Mouse (Mus musculus) neural tube, embryonic 12.5 days (tissue): ENCODE data around the gene Ilf3. TPM values are rescaled to one million over a fixed set of nuclear protein-coding genes. Genes with fewer than 3 reads are reported as not detected.

Experiments
- ATAC-seq: fragments of 200-750 bp; cut with Nextera tagmentation; 2 replicates; pipeline ENCODE4 v1.8.0; 2017; ENCODE audit warnings: low read depth, mild to moderate bottlenecking, moderate TSS enrichment, moderate library complexity; ENCODE audit not compliant: low FRiP score
- H3K27ac ChIP-seq: fragments of 300-500 bp; sonication (generic); 2 replicates; pipeline ENCODE4 v1.5.1; 2016
- H3K27me3 ChIP-seq: fragments of 300-500 bp; sonication (generic); replicated peaks from 2 replicates; pipeline ENCODE4 v1.6.1; 2016; ENCODE audit warnings: mild to moderate bottlenecking
- H3K36me3 ChIP-seq: fragments of 300-500 bp; sonication (generic); 2 replicates; pipeline ENCODE4 v1.6.1; 2016; ENCODE audit warnings: mild to moderate bottlenecking
- H3K4me1 ChIP-seq: fragments of 300-500 bp; sonication (generic); 2 replicates; pipeline ENCODE4 v1.6.1; 2016
- H3K4me2 ChIP-seq: fragments of 300-500 bp; sonication (generic); replicated peaks from 2 replicates; pipeline ENCODE4 v1.6.1; 2016; ENCODE audit warnings: mild to moderate bottlenecking
- H3K4me3 ChIP-seq: fragments of 300-500 bp; sonication (generic); 2 replicates; pipeline ENCODE4 v1.5.1; 2016
- H3K9ac ChIP-seq: fragments of 300-500 bp; sonication (generic); 2 replicates; pipeline ENCODE4 v1.6.1; 2016; ENCODE audit warnings: mild to moderate bottlenecking
- H3K9me3 ChIP-seq: fragments of 300-500 bp; sonication (generic); 2 replicates; pipeline ENCODE4 v1.6.1; 2016; ENCODE audit warnings: mild to moderate bottlenecking
- WGBS: fragments of 180-500 bp; shearing (Covaris S2); methylation state at CpG from one replicate; pipeline ENCODE4 v1.1.7; 2016; 5-methylcytosine and 5-hydroxymethylcytosine counted together
- polyA plus RNA-seq: library from polyadenylated mRNA; unstranded; fragments of >200 nt; fragmentation: Nextera tagmentation; extraction: Ambion mirVana; gene quantifications from 2 replicates; pipeline ENCODE4 v1.2.1, GENCODE M21; 2016

The Ilf3 gene
- polyA plus RNA-seq, 1 experiment from 2014 or later = 286 TPM

GRCm38 (mm10) chr9:21351178-21351577 lies 16.5 kb upstream of the Ilf3 start:
- H3K27me3 ChIP-seq = no peaks in the 10 kb centered on the region
- no peak overlapping the region for H3K4me3 ChIP-seq
- no peak overlapping the region for H3K4me2 ChIP-seq
- no peak for ATAC-seq
- no peak overlapping the region for H3K9ac ChIP-seq
- H3K9me3 ChIP-seq = no peaks in the 10 kb centered on the region
- H3K36me3 ChIP-seq = peaks cover 70% of the 10 kb centered on the region
- 88% methylated on average over 7 of the region's 7 CpGs for WGBS
- no peak overlapping the region for H3K27ac ChIP-seq
- H3K4me1 ChIP-seq = no peaks in the 10 kb centered on the region

DNA sequence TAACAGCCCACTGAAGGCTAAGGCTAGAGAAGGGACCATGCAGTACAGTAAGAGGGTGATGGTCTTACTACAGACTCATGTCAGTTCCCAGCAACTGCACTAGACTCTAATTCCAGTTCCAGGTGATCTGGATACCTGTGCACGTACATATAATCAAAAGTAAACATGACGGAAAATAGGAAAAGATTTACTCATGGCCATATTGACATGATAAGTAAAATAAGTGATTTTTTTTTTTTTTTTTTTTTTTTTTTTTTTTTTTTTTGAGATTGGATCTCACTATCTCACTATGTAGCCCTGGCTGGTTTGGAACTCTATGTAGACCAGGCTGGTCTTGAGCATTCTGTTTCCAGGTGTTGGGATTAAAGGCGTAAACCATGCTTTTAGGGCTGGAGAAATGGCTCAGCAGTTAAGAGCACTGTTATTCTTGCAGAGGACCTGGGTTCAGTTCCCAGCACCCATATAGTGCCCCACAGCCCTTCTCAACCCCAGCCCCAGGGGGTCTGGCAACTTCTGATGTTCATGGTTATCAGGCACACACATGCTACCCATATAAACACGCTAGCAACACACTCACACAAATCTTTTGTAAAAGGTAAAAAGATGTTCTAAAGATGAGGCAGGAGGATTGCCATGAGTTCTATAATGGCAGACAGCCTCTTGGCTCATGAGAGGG lies 15.8 kb upstream of the Ilf3 start:
- no peak overlapping the region for H3K27ac ChIP-seq
- H3K36me3 ChIP-seq = peaks cover 67% of the 10 kb centered on the region
- no peak overlapping the region for H3K9ac ChIP-seq
- no peak overlapping the region for H3K4me3 ChIP-seq
- no peak overlapping the region for H3K4me2 ChIP-seq
- no peaks in the 10 kb centered on the region for H3K4me1 ChIP-seq
- no peak for ATAC-seq
- 94% methylated on average over 4 of the region's 4 CpGs for WGBS
- H3K9me3 ChIP-seq = no peaks in the 10 kb centered on the region
- H3K27me3 ChIP-seq = no peaks in the 10 kb centered on the region

- 38% methylated on average over 20 of the region's 20 CpGs for WGBS
Observed at GRCm38 (mm10) chr9:21352463-21353372, 15.0 kb upstream of the Ilf3 start.

DNA sequence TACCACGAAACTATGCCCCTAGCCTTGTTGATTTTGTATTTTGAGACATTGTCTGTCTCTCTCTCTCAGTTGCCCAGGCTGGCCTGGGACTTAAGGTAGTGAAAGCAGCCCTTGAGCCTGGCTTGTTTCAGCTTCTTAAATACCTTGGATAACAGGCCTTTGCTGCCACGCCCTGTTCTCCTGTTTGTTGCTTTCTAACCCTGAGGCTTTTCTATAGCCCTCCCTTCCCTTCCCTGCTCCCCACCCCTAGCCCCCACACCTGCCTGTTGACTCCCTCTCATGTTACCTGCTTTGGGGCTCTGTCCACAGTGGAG lies 14.3 kb upstream of the Ilf3 start:
- no peak overlapping the region for H3K27ac ChIP-seq
- no peaks in the 10 kb centered on the region for H3K9me3 ChIP-seq
- no peaks in the 10 kb centered on the region for H3K4me1 ChIP-seq
- H3K9ac ChIP-seq = no peak overlapping the region
- H3K36me3 ChIP-seq = peaks cover 56% of the 10 kb centered on the region
- H3K4me3 ChIP-seq = no peak overlapping the region
- ATAC-seq = no peak
- H3K27me3 ChIP-seq = no peaks in the 10 kb centered on the region
- H3K4me2 ChIP-seq = no peak overlapping the region
- WGBS = 47% methylated on average over 2 of the region's 2 CpGs

More at GRCm38 (mm10) chr9:21352463-21353372, 15.0 kb upstream of the Ilf3 start:
- H3K9me3 ChIP-seq = no peaks in the 10 kb centered on the region
- ATAC-seq = no peak
- no peaks in the 10 kb centered on the region for H3K4me1 ChIP-seq
- H3K27me3 ChIP-seq = no peaks in the 10 kb centered on the region
- H3K27ac ChIP-seq = no peak overlapping the region
- H3K36me3 ChIP-seq = peaks cover 62% of the 10 kb centered on the region
- no peak overlapping the region for H3K9ac ChIP-seq
- no peak overlapping the region for H3K4me3 ChIP-seq
- no peak overlapping the region for H3K4me2 ChIP-seq

DNA sequence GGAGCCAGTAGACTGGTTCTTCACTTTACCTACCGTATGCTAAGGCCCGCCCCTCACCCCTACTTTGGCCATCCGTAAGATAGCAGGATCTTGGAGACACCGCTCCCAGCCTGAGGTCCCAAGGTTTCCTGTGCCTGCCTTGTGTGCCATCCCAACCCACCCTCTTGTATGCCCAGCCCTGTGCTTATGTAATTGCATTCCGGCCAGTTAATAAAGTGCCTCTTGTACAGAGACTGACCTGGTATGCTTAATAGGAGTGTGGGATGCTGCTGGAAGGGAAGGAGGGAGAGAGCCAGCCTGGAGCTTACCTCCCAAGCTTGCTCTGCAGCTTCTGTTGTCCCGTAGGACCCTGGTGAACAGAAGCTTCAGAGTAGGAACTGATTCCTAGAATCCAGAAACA lies 12.9 kb upstream of the Ilf3 start:
- no peak overlapping the region for H3K4me3 ChIP-seq
- WGBS = 96% methylated on average over 6 of the region's 6 CpGs
- no peak overlapping the region for H3K27ac ChIP-seq
- no peaks in the 10 kb centered on the region for H3K27me3 ChIP-seq
- ATAC-seq = no peak
- no peaks in the 10 kb centered on the region for H3K4me1 ChIP-seq
- peaks cover 45% of the 10 kb centered on the region for H3K36me3 ChIP-seq
- no peak overlapping the region for H3K4me2 ChIP-seq
- H3K9ac ChIP-seq = no peak overlapping the region
- H3K9me3 ChIP-seq = no peaks in the 10 kb centered on the region

DNA sequence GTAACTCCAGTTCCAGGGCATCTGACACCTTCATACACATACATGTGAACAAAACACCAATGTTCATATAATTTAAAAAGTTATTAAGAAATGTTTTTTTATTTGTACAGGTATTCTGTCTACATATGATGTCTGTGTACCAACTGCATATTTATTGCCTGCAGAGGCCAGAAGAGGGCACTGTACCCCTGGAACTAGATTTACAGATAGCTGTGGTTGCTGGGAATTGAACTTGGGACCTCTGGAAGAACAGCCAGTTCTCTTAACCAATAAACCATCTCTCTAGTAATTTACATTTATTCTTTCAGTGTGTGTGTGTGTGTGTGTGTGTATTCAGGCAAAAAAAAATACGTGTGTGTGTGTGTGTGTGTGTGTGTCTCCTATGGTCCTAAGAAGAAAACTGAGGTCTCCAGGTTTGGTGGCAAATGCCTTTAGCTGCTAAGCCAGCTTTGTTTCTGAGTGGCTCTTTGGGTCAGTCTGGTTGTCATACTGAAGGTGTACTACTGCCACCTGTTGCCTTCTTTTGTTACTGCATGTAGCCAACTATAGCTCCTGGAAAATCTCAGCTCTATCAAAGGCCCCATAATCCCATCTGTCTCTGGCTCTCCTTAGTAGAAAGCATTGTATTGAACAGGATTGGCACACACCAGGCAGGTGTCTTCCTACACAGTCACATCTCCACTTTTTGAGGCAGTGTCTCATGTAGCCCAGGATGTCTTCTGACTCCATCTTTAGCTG lies 10.5 kb upstream of the Ilf3 start:
- no peaks in the 10 kb centered on the region for H3K4me1 ChIP-seq
- H3K4me3 ChIP-seq = no peak overlapping the region
- WGBS = 0% methylated on average over 1 of the region's 1 CpGs
- no peaks in the 10 kb centered on the region for H3K9me3 ChIP-seq
- 0 out of 2 replicates have a peak, but pooled peaks cover 5% of the 10 kb centered on the region for H3K27me3 ChIP-seq
- H3K27ac ChIP-seq = no peak overlapping the region
- ATAC-seq = 0 out of 2 replicates have a peak, but pooled peaks have one; percentile 37
- H3K36me3 ChIP-seq = peaks cover 28% of the 10 kb centered on the region
- no peak overlapping the region for H3K4me2 ChIP-seq
- H3K9ac ChIP-seq = no peak overlapping the region

GRCm38 (mm10) chr9:21366541-21367220 lies 990 bp upstream of the Ilf3 start:
- Histone ChIP-seq H3K4me1 (peaks cover 21% of the 10 kb centered on the region), H3K27me3 (0 out of 2 replicates have a peak, but pooled peaks cover 5% of the 10 kb centered on the region), H3K4me2 (peak overlapping the region; percentile 60), H3K9ac (no peak overlapping the region), H3K27ac (peak overlapping the region; percentile 50; the same call in 1 of the 2 replicates), H3K36me3 (peaks cover 2% of the 10 kb centered on the region; the same call in 1 of the 2 replicates), H3K9me3 (no peaks in the 10 kb centered on the region), H3K4me3 (peak overlapping the region; percentile 27; the same call in 1 of the 2 replicates)
- 37% methylated on average over 14 of the region's 14 CpGs for WGBS
- ATAC-seq = no peak; the same call in 1 of the 2 replicates

GRCm38 (mm10) chr9:21368131-21368584 lies 487 bp downstream of the Ilf3 start:
- Histone ChIP-seq H3K9ac (peak overlapping the region; percentile 90), H3K9me3 (no peaks in the 10 kb centered on the region), H3K4me1 (peaks cover 21% of the 10 kb centered on the region), H3K27me3 (no peaks in the 10 kb centered on the region), H3K4me2 (peak overlapping the region; percentile 81), H3K27ac (peak overlapping the region; percentile 72), H3K36me3 (peaks cover 5% of the 10 kb centered on the region; the same call in 1 of the 2 replicates), H3K4me3 (peak overlapping the region; percentile 90)
- under 1% methylated on average over 38 of the region's 38 CpGs for WGBS
- peak; percentile 72 for ATAC-seq

GRCm38 (mm10) chr9:21369080-21369479 lies 1.4 kb downstream of the Ilf3 start:
- H3K9ac ChIP-seq = peak overlapping the region; percentile 90
- peak overlapping the region; percentile 81 for H3K4me2 ChIP-seq
- H3K9me3 ChIP-seq = no peaks in the 10 kb centered on the region
- ATAC-seq = no peak
- peaks cover 5% of the 10 kb centered on the region; the same call in 1 of the 2 replicates for H3K36me3 ChIP-seq
- H3K4me3 ChIP-seq = peak overlapping the region; percentile 90
- H3K27ac ChIP-seq = no peak overlapping the region
- peaks cover 21% of the 10 kb centered on the region for H3K4me1 ChIP-seq
- 72% methylated on average over 11 of the region's 11 CpGs for WGBS
- H3K27me3 ChIP-seq = no peaks in the 10 kb centered on the region

DNA sequence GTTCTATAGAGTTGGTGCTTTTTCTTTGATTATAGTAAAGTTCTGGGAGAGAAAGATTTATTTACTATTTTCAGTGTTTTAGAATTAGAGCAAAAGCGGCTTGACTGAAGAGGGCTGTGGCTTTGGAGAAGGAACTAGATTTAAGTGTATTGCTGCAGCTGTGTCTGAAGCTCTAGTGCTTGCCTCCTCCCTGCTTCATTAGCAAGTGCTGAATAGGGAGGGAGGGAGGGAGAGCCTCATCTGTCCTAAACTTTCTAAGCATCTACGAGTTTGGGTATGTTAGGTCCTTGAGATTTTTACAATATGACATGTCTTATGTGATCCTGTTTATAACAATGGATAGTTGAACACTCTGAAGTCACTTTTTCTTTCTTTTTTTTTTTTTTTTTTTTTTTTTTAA lies 3.2 kb downstream of the Ilf3 start:
- Histone ChIP-seq H3K9me3 (no peaks in the 10 kb centered on the region), H3K4me3 (no peak overlapping the region), H3K4me1 (peaks cover 27% of the 10 kb centered on the region), H3K4me2 (peak overlapping the region; percentile 34), H3K9ac (no peak overlapping the region), H3K27ac (no peak overlapping the region), H3K36me3 (peaks cover 10% of the 10 kb centered on the region; the same call in 1 of the 2 replicates), H3K27me3 (no peaks in the 10 kb centered on the region)
- ATAC-seq = no peak
- 86% methylated on average over 2 of the region's 2 CpGs for WGBS

GRCm38 (mm10) chr9:21372508-21372907 lies 4.8 kb downstream of the Ilf3 start:
- H3K4me3 ChIP-seq = no peak overlapping the region
- WGBS = 80% methylated on average over 1 of the region's 1 CpGs
- no peaks in the 10 kb centered on the region for H3K9me3 ChIP-seq
- H3K4me2 ChIP-seq = no peak overlapping the region
- H3K36me3 ChIP-seq = peaks cover 10% of the 10 kb centered on the region; the same call in 1 of the 2 replicates
- H3K27me3 ChIP-seq = no peaks in the 10 kb centered on the region
- peaks cover 27% of the 10 kb centered on the region for H3K4me1 ChIP-seq
- no peak overlapping the region for H3K9ac ChIP-seq
- ATAC-seq = no peak
- H3K27ac ChIP-seq = no peak overlapping the region
